Mouse (Mus musculus): ENCODE results near the gene Medag. TPM values are rescaled to one million over a fixed set of nuclear protein-coding genes. Genes with fewer than 3 reads are reported as not detected.

Gene Medag
- polyA plus RNA-seq, 1 experiment from 2014 or later: 2.4 TPM

DNA sequence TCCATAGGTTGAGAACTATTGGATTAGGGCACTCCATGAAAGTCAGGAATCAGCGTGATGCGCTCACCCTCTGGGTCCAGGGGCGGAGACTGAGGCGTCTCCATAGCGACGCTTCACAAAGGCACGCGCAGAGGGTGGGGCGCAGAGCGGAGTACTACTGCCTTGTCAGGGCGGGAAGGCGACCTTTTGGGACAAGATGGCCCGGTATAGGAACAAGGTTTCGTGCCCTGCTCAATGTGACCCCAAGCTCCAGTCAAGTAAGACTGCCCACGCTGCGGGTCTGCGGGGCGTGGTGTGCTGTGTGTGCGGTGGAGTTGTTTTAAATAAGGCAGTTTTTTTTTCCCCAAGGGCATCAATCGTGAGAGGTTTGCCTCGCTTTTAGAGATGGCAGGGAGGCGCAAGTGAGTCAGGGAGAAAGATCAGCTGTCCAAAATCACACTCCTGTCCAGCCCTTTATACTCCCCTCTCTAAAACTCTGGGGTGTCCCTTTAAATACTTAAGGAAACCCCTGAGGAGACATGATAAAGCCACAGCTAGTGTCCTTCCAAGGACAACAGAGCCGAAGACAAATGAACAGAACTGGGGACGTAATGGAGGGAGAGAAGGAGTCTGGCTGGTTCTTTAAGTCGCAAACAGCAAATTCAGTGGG lies 28.1 kb downstream of the Medag start, which contains the start of gene Tex26:
Tex26 (plus strand) TSS at position 130 of the 649 bp plus-strand sequence.
- H3K36me3 ChIP-seq: no peaks in the 10 kb centered on the region
- no peaks in the 10 kb centered on the region for H3K27me3 ChIP-seq (replicated peaks)
- H3K4me3 ChIP-seq (replicated peaks): peak within 1 kb of the TSS; percentile 34
- peak within 1 kb of the TSS; percentile 79 for H3K4me2 ChIP-seq (replicated peaks)
- peak; percentile 88 for ATAC-seq
- peaks cover 18% of the 10 kb centered on the region for H3K4me1 ChIP-seq (replicated peaks)
- peak within 1 kb of the TSS; percentile 92 for H3K27ac ChIP-seq
- peak within 1 kb of the TSS; percentile 39 for H3K9ac ChIP-seq
- under 1% methylated on average over 25 of the region's 25 CpGs for WGBS
- no peaks in the 10 kb centered on the region for H3K9me3 ChIP-seq

DNA sequence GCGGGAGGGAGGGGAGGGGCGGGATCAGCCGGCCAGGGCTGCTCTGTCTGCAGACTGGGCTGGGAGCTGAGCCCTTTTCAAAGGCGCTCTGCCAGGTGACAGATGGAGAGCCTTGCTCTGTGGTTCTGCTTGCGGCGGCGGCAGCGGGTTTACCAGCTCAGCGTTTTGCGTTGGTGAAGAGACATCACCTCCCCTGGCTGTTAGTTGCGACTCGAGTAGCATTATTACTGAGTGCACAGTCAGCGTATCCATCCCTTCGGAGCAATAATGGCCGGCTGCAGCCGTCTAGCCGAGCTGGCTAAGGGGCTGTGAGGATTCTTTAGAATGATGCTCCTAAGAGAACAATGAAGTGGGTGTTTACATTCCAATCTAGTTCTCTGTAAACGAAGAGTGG lies 28.6 kb downstream of the Medag start:
- no peaks in the 10 kb centered on the region for H3K36me3 ChIP-seq
- H3K27me3 ChIP-seq (replicated peaks): no peaks in the 10 kb centered on the region
- peak; percentile 71 for ATAC-seq
- WGBS: under 1% methylated on average over 18 of the region's 18 CpGs
- peak overlapping the region; percentile 92 for H3K27ac ChIP-seq
- H3K4me2 ChIP-seq (replicated peaks): peak overlapping the region; percentile 79
- peak overlapping the region; percentile 39; the same call in 1 of the 2 replicates for H3K9ac ChIP-seq
- peak overlapping the region; percentile 34 for H3K4me3 ChIP-seq (replicated peaks)
- H3K9me3 ChIP-seq: no peaks in the 10 kb centered on the region
- H3K4me1 ChIP-seq (replicated peaks): peaks cover 18% of the 10 kb centered on the region

DNA sequence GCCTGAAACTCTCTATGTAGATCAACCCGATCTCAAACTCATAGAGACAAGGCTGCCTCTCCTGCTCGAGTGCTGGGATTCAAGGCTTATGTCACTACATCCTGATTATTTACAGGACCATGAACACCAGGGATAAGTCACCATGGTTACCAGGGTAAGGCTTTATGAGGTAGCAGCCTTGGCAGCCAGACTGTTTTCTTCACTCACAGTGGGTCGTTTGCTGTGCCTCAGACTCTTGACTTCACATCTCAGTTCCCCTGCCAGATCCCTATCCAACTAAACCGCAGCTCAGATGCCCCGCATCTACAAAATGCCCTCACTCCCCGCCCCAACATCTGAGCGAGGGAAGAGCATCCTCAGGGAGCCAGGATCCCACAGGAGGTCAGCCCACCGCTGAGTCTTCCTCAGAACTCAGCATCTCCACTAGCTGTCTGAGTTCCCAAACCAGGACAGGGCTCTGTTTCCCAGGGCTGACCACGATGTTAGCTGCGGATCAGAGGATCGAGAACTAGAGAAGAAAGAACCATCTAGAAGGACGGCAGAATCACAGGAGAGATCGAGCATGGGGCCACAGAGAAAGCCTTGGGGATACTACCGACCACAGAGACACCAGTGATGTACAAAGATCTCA lies 30.2 kb downstream of the Medag start:
- H3K36me3 ChIP-seq: no peaks in the 10 kb centered on the region
- no peak overlapping the region for H3K9ac ChIP-seq
- H3K27ac ChIP-seq: no peak overlapping the region
- no peak overlapping the region for H3K4me2 ChIP-seq (replicated peaks)
- H3K4me1 ChIP-seq (replicated peaks): peaks cover 18% of the 10 kb centered on the region
- H3K4me3 ChIP-seq (replicated peaks): no peak overlapping the region
- H3K27me3 ChIP-seq (replicated peaks): no peaks in the 10 kb centered on the region
- H3K9me3 ChIP-seq: no peaks in the 10 kb centered on the region
- no peak for ATAC-seq
- 56% methylated on average over 14 of the region's 14 CpGs for WGBS

DNA sequence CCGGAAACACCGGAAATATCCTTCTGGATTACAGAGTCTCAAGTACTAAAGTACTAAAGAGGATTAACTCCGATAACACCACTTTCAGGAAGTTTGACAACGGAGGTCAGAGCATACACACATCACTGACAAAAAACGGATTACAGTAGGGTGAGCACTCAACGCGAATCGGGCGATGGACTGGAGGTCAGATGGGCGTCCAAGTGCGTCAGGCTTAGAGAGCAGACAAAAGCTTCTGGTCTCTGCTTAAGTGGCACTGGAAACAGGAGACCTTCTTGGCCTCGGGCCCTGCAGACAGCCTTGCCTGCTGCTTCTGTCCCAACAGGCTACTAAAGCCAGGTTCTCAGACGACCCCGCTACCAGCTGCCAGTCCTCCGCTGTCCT lies 30.7 kb downstream of the Medag start:
- Histone ChIP-seq H3K4me3 (replicated peaks) (no peak overlapping the region), H3K27ac (no peak overlapping the region), H3K9me3 (no peaks in the 10 kb centered on the region), H3K4me2 (replicated peaks) (no peak overlapping the region), H3K27me3 (replicated peaks) (no peaks in the 10 kb centered on the region), H3K4me1 (replicated peaks) (peaks cover 18% of the 10 kb centered on the region), H3K36me3 (no peaks in the 10 kb centered on the region), H3K9ac (no peak overlapping the region)
- ATAC-seq: no peak
- WGBS: 61% methylated on average over 15 of the region's 15 CpGs

DNA sequence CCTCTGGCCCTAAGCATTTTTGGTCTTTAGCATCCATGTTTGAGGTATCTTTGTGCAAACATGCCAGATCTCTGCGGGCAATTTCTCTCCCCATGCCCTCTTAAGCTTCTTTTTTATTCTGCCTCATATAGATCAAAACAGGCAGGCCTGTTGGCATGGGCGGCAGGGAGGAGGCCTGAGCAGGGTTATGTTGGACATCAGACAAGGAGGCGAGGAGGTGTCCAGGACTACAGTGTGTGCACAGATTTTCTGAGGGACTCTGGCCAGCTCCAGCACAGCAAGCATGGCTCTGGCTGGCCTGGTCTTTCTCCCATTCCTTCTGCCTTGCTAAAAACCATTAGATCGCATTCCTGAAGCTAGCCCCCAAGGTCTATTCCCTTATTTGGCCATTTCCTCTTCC lies 32.9 kb downstream of the Medag start:
- Histone ChIP-seq H3K27me3 (replicated peaks) (no peaks in the 10 kb centered on the region), H3K4me3 (replicated peaks) (no peak overlapping the region), H3K36me3 (no peaks in the 10 kb centered on the region), H3K9ac (no peak overlapping the region), H3K9me3 (no peaks in the 10 kb centered on the region), H3K27ac (no peak overlapping the region), H3K4me2 (replicated peaks) (no peak overlapping the region), H3K4me1 (replicated peaks) (peaks cover 14% of the 10 kb centered on the region)
- no peak for ATAC-seq
- 59% methylated on average over 4 of the region's 4 CpGs for WGBS

DNA sequence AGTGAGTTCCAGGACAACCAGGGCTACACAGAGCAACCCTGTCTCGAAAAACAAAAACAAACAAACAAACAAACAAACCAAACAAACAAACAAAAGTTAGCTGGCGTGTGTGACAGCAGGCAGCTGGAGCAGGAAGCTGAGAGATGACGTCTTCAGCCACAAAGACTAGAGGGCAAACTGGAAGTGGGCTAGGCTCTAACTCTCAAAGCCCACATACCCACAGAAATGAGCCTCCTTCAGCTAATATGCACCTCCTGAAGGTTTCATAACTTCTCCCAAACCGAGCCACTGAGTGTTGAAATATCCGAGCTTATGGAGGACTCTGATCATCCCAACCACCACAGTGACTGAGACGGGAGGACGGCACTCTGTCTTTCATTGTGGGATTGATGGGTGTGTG lies 34.9 kb downstream of the Medag start:
- Histone ChIP-seq H3K9me3 (no peaks in the 10 kb centered on the region), H3K27ac (no peak overlapping the region), H3K9ac (no peak overlapping the region), H3K27me3 (replicated peaks) (no peaks in the 10 kb centered on the region), H3K4me1 (replicated peaks) (peaks cover 5% of the 10 kb centered on the region; the same call in 1 of the 2 replicates), H3K36me3 (no peaks in the 10 kb centered on the region), H3K4me2 (replicated peaks) (no peak overlapping the region), H3K4me3 (replicated peaks) (no peak overlapping the region)
- ATAC-seq: no peak
- 83% methylated on average over 7 of the region's 7 CpGs for WGBS

DNA sequence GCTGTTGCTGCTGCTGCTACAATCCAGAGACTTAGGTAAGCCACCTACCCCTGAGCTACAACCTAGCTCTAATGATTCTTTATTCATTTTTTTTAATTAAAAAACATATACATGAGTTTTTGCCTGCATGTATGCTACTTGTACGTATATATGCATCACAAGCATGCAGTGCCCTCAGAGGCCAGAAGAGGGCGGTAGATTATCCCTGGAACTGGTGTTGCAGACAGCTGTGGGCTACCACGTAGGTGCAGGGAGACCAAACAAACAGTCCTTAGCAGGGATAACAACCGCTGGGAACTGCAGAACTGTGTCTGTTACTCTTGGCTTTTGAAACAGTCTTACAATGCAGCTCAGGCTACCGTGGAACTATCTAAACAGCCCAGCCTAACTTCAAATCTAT lies 36.2 kb downstream of the Medag start:
- Histone ChIP-seq H3K9me3 (no peaks in the 10 kb centered on the region), H3K27me3 (replicated peaks) (no peaks in the 10 kb centered on the region), H3K4me2 (replicated peaks) (no peak overlapping the region), H3K4me1 (replicated peaks) (no peaks in the 10 kb centered on the region), H3K36me3 (no peaks in the 10 kb centered on the region), H3K9ac (no peak overlapping the region), H3K4me3 (replicated peaks) (no peak overlapping the region), H3K27ac (no peak overlapping the region)
- WGBS: 81% methylated on average over 5 of the region's 5 CpGs
- no peak for ATAC-seq

DNA sequence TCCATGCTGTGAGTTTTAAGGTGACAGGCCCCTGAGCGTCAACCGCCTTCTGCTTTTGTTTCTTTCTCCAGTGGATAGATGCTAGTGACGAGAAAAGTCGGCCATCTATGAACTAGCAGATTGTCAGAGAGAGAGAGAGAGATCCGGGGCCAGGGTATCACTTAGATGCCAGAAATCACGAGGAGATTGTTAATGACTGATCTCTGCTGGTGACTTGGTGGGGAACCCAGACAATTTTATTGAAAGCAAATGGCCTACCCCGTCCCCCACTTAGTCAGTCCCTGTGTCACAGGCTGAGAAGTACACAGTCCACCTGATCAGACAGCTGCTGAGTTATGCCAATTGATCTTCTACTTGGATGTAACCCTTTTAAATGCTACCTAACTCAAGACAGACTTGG lies 37.9 kb downstream of the Medag start:
- Histone ChIP-seq H3K36me3 (no peaks in the 10 kb centered on the region), H3K27me3 (replicated peaks) (no peaks in the 10 kb centered on the region), H3K27ac (no peak overlapping the region), H3K4me1 (replicated peaks) (no peaks in the 10 kb centered on the region), H3K9ac (no peak overlapping the region), H3K9me3 (no peaks in the 10 kb centered on the region), H3K4me2 (replicated peaks) (no peak overlapping the region), H3K4me3 (replicated peaks) (no peak overlapping the region)
- ATAC-seq: no peak
- 87% methylated on average over 7 of the region's 7 CpGs for WGBS

DNA sequence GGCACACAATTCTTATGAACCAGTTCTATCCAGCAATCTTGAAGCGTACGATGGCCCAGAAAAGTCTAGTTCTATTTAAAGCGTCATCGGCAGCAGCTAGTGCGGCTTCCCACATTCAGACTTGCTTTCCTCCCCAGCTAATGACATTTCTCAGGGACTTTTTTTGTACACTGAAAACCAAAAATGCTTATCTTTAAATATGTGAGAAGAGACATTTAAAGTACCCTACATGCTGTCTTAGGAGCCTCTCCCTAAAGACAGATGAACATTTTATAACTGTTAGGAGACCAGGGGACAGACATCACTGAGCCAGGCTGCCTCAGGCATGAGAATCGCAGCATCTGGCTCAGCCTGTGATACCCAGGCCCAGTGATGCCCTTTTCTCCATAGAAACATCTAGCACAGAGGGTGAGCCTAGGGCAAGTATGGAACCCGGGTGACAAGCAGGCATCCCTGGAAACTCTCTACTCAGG lies 39.7 kb downstream of the Medag start:
- WGBS: 77% methylated on average over 7 of the region's 7 CpGs
- H3K4me3 ChIP-seq (replicated peaks): no peak overlapping the region
- no peak overlapping the region for H3K9ac ChIP-seq
- no peaks in the 10 kb centered on the region for H3K36me3 ChIP-seq
- ATAC-seq: no peak
- H3K4me2 ChIP-seq (replicated peaks): no peak overlapping the region
- no peaks in the 10 kb centered on the region for H3K4me1 ChIP-seq (replicated peaks)
- H3K27ac ChIP-seq: no peak overlapping the region
- no peaks in the 10 kb centered on the region for H3K9me3 ChIP-seq
- H3K27me3 ChIP-seq (replicated peaks): no peaks in the 10 kb centered on the region

DNA sequence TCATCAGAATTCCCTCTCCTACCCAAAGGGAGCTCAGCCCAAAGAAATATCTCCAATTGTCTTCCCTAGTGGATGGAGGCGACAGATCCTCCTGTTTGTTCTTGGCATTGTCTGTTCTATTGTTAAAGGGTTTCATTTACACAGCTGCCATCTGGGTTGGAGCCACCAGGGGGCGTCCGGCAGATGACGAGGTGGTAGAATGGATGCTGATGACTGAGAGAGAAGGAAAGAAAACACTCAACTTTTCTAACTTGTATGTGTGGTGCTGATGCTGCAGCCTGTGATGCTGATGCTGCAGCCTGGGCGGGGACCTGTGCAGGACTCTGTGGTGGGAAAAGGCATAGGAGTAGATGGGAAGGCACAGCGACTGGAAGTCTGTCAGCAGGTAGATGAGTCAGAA lies 42.7 kb downstream of the Medag start:
- Histone ChIP-seq H3K27me3 (replicated peaks) (no peaks in the 10 kb centered on the region), H3K4me2 (replicated peaks) (no peak overlapping the region), H3K27ac (no peak overlapping the region), H3K4me3 (replicated peaks) (no peak overlapping the region), H3K9ac (no peak overlapping the region), H3K9me3 (no peaks in the 10 kb centered on the region), H3K36me3 (no peaks in the 10 kb centered on the region), H3K4me1 (replicated peaks) (no peaks in the 10 kb centered on the region)
- ATAC-seq: no peak
- WGBS: 33% methylated on average over 6 of the region's 6 CpGs

DNA sequence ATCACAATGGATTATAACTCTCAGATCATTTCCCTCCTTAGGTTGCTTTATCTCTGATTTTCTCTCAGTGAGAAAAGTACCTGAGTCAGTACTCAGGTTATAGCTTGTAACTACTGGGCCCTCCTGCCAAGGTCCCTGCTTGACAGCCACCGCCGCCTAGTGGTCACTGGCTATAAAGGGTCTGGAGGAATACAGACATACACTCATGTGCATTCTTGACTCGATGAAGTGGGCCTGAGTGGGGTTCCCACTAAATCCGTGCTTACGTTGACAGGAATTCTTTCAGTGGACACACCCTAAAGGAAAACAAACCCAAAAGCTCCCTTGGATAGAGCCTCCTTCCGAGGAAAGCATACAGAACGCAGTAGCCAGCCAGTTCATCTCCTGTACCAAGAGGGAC lies 45.0 kb downstream of the Medag start:
- Histone ChIP-seq H3K4me1 (replicated peaks) (no peaks in the 10 kb centered on the region), H3K4me2 (replicated peaks) (no peak overlapping the region), H3K27ac (no peak overlapping the region), H3K27me3 (replicated peaks) (no peaks in the 10 kb centered on the region), H3K36me3 (no peaks in the 10 kb centered on the region), H3K9ac (no peak overlapping the region), H3K4me3 (replicated peaks) (no peak overlapping the region), H3K9me3 (no peaks in the 10 kb centered on the region)
- no peak for ATAC-seq
- 84% methylated on average over 7 of the region's 7 CpGs for WGBS

DNA sequence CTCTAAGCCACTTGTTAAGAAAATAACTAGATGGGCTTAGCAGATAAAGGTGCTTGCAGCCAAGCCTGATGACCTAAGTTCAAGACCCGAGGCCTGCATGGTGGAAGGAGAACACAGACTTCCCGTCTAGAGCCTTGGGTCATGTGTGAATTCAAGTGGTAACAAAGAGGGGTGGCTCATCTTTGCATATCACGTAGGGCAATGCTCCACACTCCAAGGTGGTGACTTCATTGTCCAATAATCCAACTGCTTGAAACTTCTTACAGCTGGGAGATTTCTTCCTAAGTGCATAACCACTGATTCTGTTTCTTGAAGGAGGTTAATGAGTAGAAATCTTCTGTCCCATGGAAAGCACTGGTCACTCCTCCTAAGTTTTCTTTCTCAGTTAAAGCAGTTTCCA lies 50.5 kb downstream of the Medag start:
- Histone ChIP-seq H3K4me1 (replicated peaks) (no peaks in the 10 kb centered on the region), H3K9me3 (no peaks in the 10 kb centered on the region), H3K9ac (no peak overlapping the region), H3K27me3 (replicated peaks) (no peaks in the 10 kb centered on the region), H3K36me3 (no peaks in the 10 kb centered on the region), H3K27ac (no peak overlapping the region), H3K4me3 (replicated peaks) (no peak overlapping the region), H3K4me2 (replicated peaks) (no peak overlapping the region)
- ATAC-seq: no peak
- 66% methylated on average over 3 of the region's 3 CpGs for WGBS

DNA sequence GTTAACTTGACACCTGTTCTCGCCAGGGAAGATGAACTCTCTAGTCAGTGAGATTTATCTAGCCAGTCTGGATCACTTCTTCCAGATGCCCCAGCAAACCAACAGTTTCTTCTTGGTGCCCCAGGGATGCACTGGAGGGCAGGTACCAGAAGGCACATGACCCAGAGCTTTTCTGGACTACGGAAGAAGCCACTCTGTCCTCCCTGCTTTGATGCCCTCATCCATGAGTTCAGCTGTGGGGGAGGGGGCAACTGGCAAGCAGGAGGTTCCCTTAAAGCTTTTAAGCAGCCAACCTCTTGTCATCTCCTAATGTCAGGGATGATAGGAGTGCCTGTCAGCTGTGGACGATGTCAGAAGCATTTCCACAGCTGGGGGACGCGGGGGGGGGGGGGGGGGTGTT lies 53.8 kb downstream of the Medag start:
- no peaks in the 10 kb centered on the region for H3K9me3 ChIP-seq
- H3K4me3 ChIP-seq (replicated peaks): no peak overlapping the region
- H3K27ac ChIP-seq: no peak overlapping the region
- no peak overlapping the region for H3K9ac ChIP-seq
- H3K4me1 ChIP-seq (replicated peaks): no peaks in the 10 kb centered on the region
- WGBS: 33% methylated on average over 4 of the region's 5 CpGs
- ATAC-seq: no peak
- no peak overlapping the region for H3K4me2 ChIP-seq (replicated peaks)
- no peaks in the 10 kb centered on the region for H3K27me3 ChIP-seq (replicated peaks)
- no peaks in the 10 kb centered on the region for H3K36me3 ChIP-seq

All from intestine, embryonic 15.5 days (tissue).